Mouse (Mus musculus) NIH3T3 (cell line): ENCODE measurements around the gene Txndc9.

Experiments
- DNase-seq: peaks from one replicate; pipeline ENCODE4 v3.0.0-alpha.2; 2012; ENCODE audit warnings: low read depth

Gene Txndc9

GRCm38 (mm10) chr1:37997867-37998266 is at the start of gene Txndc9, which contains the start of gene Eif5b:
TSS of gene Txndc9 (minus strand) at chr1:37997893.
TSS of gene Eif5b (plus strand) at chr1:37998010.
- DNase-seq = peak; percentile 98

GRCm38 (mm10) chr1:38038898-38039297 is 41.2 kb upstream of the Txndc9 start:
- DNase-seq = peak; percentile 64

GRCm38 (mm10) chr1:38037375-38037774 is 39.7 kb upstream of the Txndc9 start:
- DNase-seq = no peak

- no peak for DNase-seq
Measured at GRCm38 (mm10) chr1:38035521-38035920, 37.8 kb upstream of the Txndc9 start.

- no peak for DNase-seq
Measured at GRCm38 (mm10) chr1:38031391-38031790, 33.7 kb upstream of the Txndc9 start.

GRCm38 (mm10) chr1:38027301-38027700 is 29.6 kb upstream of the Txndc9 start:
- no peak for DNase-seq

- no peak for DNase-seq
Measured at GRCm38 (mm10) chr1:38014551-38015203, 17.0 kb upstream of the Txndc9 start.

- peak; percentile 23 for DNase-seq
Measured at GRCm38 (mm10) chr1:38012509-38012908, 14.8 kb upstream of the Txndc9 start.

- DNase-seq = no peak
Measured at GRCm38 (mm10) chr1:38012104-38012503, 14.4 kb upstream of the Txndc9 start.

- DNase-seq = no peak
Measured at GRCm38 (mm10) chr1:38011647-38012046, 14.0 kb upstream of the Txndc9 start.

GRCm38 (mm10) chr1:38006741-38007140 is 9.0 kb upstream of the Txndc9 start:
- DNase-seq = peak; percentile 25

- no peak for DNase-seq
Measured at GRCm38 (mm10) chr1:38003046-38003445, 5.4 kb upstream of the Txndc9 start.

- no peak for DNase-seq
Measured at GRCm38 (mm10) chr1:38001956-38002355, 4.3 kb upstream of the Txndc9 start.

- no peak for DNase-seq
Measured at GRCm38 (mm10) chr1:38000844-38001243, 3.2 kb upstream of the Txndc9 start.

- DNase-seq = no peak
Measured at GRCm38 (mm10) chr1:37999552-37999951, 1.9 kb upstream of the Txndc9 start.

- DNase-seq = peak; percentile 37
Measured at GRCm38 (mm10) chr1:37998371-37999199, 892 bp upstream of the Txndc9 start.

- peak; percentile 99 for DNase-seq
Measured at GRCm38 (mm10) chr1:37996877-37997484, 712 bp downstream of the Txndc9 start.

- DNase-seq = no peak
Measured at GRCm38 (mm10) chr1:37996226-37996625, 1.5 kb downstream of the Txndc9 start.

GRCm38 (mm10) chr1:37987856-37988255 is 9.8 kb downstream of the Txndc9 start:
- no peak for DNase-seq

GRCm38 (mm10) chr1:37985764-37986323 is 11.8 kb downstream of the Txndc9 start:
- peak; percentile 66 for DNase-seq

GRCm38 (mm10) chr1:37984326-37984725 is 13.4 kb downstream of the Txndc9 start:
- DNase-seq = no peak

GRCm38 (mm10) chr1:37977303-37977702 is 20.4 kb downstream of the Txndc9 start:
- DNase-seq = no peak
